In the genomic region with DNA sequence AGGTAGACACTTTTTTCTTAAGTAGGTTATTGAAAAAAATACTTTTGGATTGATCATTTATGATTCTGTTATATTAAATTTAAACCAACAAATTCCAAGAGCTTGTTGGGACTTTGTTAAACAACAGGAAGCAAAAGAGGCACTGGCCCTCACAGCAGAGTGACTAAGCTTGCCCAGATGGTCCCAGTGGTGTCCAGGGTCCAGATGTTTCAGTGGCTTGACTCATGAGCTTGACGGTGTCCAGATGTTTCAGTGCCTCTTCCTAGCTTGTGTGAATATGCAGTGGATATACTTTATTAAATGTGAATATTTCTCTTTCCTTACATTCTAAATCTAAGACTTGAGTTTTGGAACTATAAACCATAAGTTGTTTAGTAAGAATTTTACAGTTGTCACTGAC, we compare ENCODE assay signal across 14 mouse cellular contexts. TPM values are rescaled to one million over a fixed set of nuclear protein-coding genes. Genes with fewer than 3 reads are reported as not detected.
A peak's percentile ranks its signal among the peaks of the same experiment; 100 is the strongest.
DNase-seq lines count a peak whose midpoint lies in the region.
"Had no signal": no experiment of that assay in that cellular context is flagged by ENCODE, and none has a peak within 500 bp of the region (broad histone marks: within the 10 kb centered on the region; RNA-seq: fewer than 3 reads in every experiment).

No protein-coding gene starts in this region.

- intact Hi-C loops in gastrocnemius, postnatal 36 days (cut with DNase I): no loop called here
- intact Hi-C loops in gastrocnemius, postnatal 14 days (cut with DNase I; ENCODE audit: low total_unique reads): no loop called here
- intact Hi-C loops in heart, postnatal 25 days (cut with DNase I): no loop called here

- peak; percentile 40 for DNase-seq in gastrocnemius, adult 18-20 months (ENCODE audit: low spot score)
- DNase-seq in gastrocnemius, postnatal 36 days: no peak
- DNase-seq in 3T3-L1 (ENCODE audit: low read depth, low spot score): peak; percentile 84
- DNase-seq in gastrocnemius, postnatal 14 days: peak; percentile 29
- DNase-seq in heart, postnatal 25 days (ENCODE audit: low spot score): peak; percentile 15
- no peak for DNase-seq in frontal cortex, postnatal 36 days (ENCODE audit: low spot score in 2 of 2)
- no peak for DNase-seq in natural killer cell, adult 2 months (ENCODE audit: low spot score in 2 of 2)
- DNase-seq: adrenal gland, postnatal 36 days; cerebellum, adult 9-10 months; kidney, adult 18-20 months; liver; lung, postnatal 10 days; right cerebral cortex, postnatal 14 days; thymus, postnatal 25 days had no signal

RNA-seq across cellular contexts. Expression of a gene that starts 11.4 kb away (rescaled TPM):
- total RNA-seq in gastrocnemius, adult 18-20 months (2021): 10 to 100 TPM; 33.1 to 35.7 TPM
- 10 to 100 TPM; 30.4 to 33.1 TPM for total RNA-seq in gastrocnemius, postnatal 36 days (2021)
- total RNA-seq in gastrocnemius, postnatal 14 days (2021): 10 to 100 TPM; 31.9 to 39.3 TPM
- 10 to 100 TPM; 33.0 to 33.5 TPM for total RNA-seq in heart, postnatal 25 days (2021)

RNA-seq across cellular contexts. Expression of a gene that starts 57.4 kb away (rescaled TPM):
- 10 to 100 TPM; 53.3 to 53.4 TPM for total RNA-seq in gastrocnemius, adult 18-20 months (2021)
- total RNA-seq in gastrocnemius, postnatal 36 days (2021): 10 to 100 TPM; 42.6 to 45.7 TPM
- total RNA-seq in gastrocnemius, postnatal 14 days (2021): 10 to 100 TPM; 43.3 to 45.4 TPM
- total RNA-seq in heart, postnatal 25 days (2021): 10 to 100 TPM; 30.9 to 33.2 TPM

Comparison
In these comparisons a context has a peak if more than half of its experiments do, and no peak if none do; other contexts are left out.
1. DNase-seq: peak in gastrocnemius, adult 18-20 months (single experiment), 3T3-L1 (single experiment), gastrocnemius, postnatal 14 days (single experiment) and heart, postnatal 25 days (single experiment); none in gastrocnemius, postnatal 36 days (0 of 2), frontal cortex, postnatal 36 days (0 of 2) and natural killer cell, adult 2 months (0 of 2).